Mouse (Mus musculus) megakaryocyte, embryonic 14.5 days (primary cell): ENCODE measurements around the gene Vmp1.

Experiments used
- FLI1 ChIP-seq: IDR thresholded peaks from 2 replicates; pipeline ENCODE4 v1.6.1; 2012; ENCODE audit warnings: low read length, inconsistent platforms, mixed read lengths
- GATA1 ChIP-seq: IDR thresholded peaks from 3 replicates; pipeline ENCODE4 v1.6.1; 2012; ENCODE audit warnings: mixed read lengths, low read length, inconsistent platforms, borderline replicate concordance

GRCm38 (mm10) chr11:86602116-86602515 is 81.5 kb downstream of the Vmp1 start:
- no peak for TF ChIP-seq GATA1
- no peak for TF ChIP-seq FLI1
